Mouse (Mus musculus) intestine, embryonic 14.5 days (tissue): ENCODE measurements around the gene Cavin1. TPM values are rescaled to one million over a fixed set of nuclear protein-coding genes. Genes with fewer than 3 reads are reported as not detected.
A peak's percentile ranks its signal among the peaks of the same experiment; 100 is the strongest.
"Not testable (repeated sequence)": the region's sequence is repeated elsewhere in the genome, so short reads cannot be mapped to it uniquely, and the experiment has no call there.

Experiments
- ATAC-seq: fragments of 200-750 bp; cut with Nextera tagmentation; replicated peaks from 2 replicates; pipeline ENCODE4 v1.8.0; 2017; ENCODE audit warnings: low read depth, moderate number of reproducible peaks, moderate TSS enrichment, moderate library complexity; ENCODE audit not compliant: low FRiP score, low TSS enrichment
- DNase-seq: peaks from one replicate; pipeline ENCODE4 v3.0.0-alpha.2; 2018; ENCODE audit warnings: low spot score
- H3K27ac ChIP-seq: fragments of 300-500 bp; sonication (generic); 2 replicates; pipeline ENCODE4 v1.5.1; 2014; ENCODE audit warnings: low read depth, mild to moderate bottlenecking, control low read depth
- H3K27me3 ChIP-seq: fragments of 300-500 bp; sonication (generic); replicated peaks from 2 replicates; pipeline ENCODE4 v1.6.1; 2014; ENCODE audit warnings: low read length, control low read depth; ENCODE audit not compliant: control insufficient read depth, insufficient read depth
- H3K36me3 ChIP-seq: fragments of 300-500 bp; sonication (generic); 2 replicates; pipeline ENCODE4 v1.6.1; 2014; ENCODE audit warnings: low read length, control low read depth; ENCODE audit not compliant: control insufficient read depth, insufficient read depth
- H3K4me1 ChIP-seq: fragments of 300-500 bp; sonication (generic); replicated peaks from 2 replicates; pipeline ENCODE4 v1.6.1; 2014; ENCODE audit warnings: low read length, control low read depth, mixed read lengths; ENCODE audit not compliant: control insufficient read depth, insufficient read depth
- H3K4me2 ChIP-seq: fragments of 300-500 bp; sonication (generic); 2 replicates; pipeline ENCODE4 v1.6.1; 2014; ENCODE audit warnings: low read length
- H3K4me3 ChIP-seq: fragments of 300-500 bp; sonication (generic); 2 replicates; pipeline ENCODE4 v1.5.1; 2014; ENCODE audit warnings: low read depth, low read length, control low read depth, mixed read lengths
- H3K9ac ChIP-seq: fragments of 300-500 bp; sonication (generic); 2 replicates; pipeline ENCODE4 v1.6.1; 2014; ENCODE audit warnings: mild to moderate bottlenecking, low read length
- H3K9me3 ChIP-seq: fragments of 300-500 bp; sonication (generic); 2 replicates; pipeline ENCODE4 v1.6.1; 2016; ENCODE audit warnings: low read length, control low read depth; ENCODE audit not compliant: control insufficient read depth
- WGBS: fragments of 180-500 bp; shearing (Covaris S2); extraction: QIAGEN DNeasy Blood & Tissue Kit; methylation state at CpG from one replicate; pipeline ENCODE4 v1.1.7; 2014; 5-methylcytosine and 5-hydroxymethylcytosine counted together
- polyA plus RNA-seq: library from polyadenylated mRNA; unstranded; fragments of >200 nt; fragmentation: Nextera tagmentation; extraction: Ambion mirVana; gene quantifications from 2 replicates; pipeline ENCODE4 v1.2.1, GENCODE M21; 2014

Cavin1 gene
- polyA plus RNA-seq = 99.3 and 102 TPM in 2 replicates

DNA sequence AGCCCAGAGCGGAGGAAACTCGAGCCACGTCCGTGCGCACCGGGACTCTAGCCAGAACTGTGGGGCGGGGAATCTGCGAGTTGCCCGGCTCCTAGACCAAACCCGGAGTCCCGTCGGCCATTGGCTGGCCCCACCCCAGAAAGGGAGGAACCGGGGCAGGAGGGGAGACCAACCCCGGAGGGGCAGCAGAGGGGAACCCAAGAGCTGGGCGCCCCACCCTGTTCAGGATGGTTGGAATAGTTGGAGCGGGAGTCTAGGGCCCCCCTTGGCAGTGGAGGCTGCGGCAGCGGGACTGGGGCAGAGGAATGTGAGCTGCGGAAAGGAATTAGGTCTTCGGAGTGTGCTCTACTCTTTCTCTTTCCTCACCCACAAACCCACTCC, at the start of gene Cavin1:
Gene Cavin1 (minus strand): TSS at position 331 of the 381 bp plus-strand sequence.
- H3K4me3 ChIP-seq = peak within 1 kb of the TSS; percentile 66
- H3K36me3 ChIP-seq = no peaks in the 10 kb centered on the region
- no peaks in the 10 kb centered on the region for H3K9me3 ChIP-seq
- peak; percentile 88 for DNase-seq
- H3K27me3 ChIP-seq = peaks cover 14% of the 10 kb centered on the region
- peak; percentile 84 for ATAC-seq
- under 1% methylated on average over 20 of the region's 20 CpGs for WGBS
- peak within 1 kb of the TSS; percentile 86 for H3K27ac ChIP-seq
- H3K9ac ChIP-seq = peak within 1 kb of the TSS; percentile 66
- peak within 1 kb of the TSS; percentile 72 for H3K4me2 ChIP-seq
- peaks cover 21% of the 10 kb centered on the region for H3K4me1 ChIP-seq

DNA sequence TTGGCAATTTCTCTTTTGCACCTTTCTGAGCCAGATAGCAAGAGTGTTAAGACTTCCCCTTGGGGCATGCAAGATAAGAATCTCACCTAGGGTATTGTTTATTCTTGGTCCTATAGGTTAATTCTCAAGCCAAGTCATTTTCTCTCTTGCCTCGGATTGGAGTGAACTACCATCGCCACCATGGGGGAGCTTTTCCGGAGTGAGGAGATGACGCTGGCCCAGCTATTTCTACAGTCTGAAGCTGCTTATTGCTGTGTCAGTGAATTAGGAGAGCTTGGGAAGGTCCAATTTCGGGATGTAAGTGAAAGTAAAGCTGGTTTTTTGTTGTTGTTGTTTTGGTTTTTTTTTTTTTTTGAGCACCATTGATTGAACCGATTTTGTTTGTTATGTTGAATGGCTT, 41.0 kb upstream of the Cavin1 start:
- no peak overlapping the region for H3K4me2 ChIP-seq
- no peak overlapping the region for H3K9ac ChIP-seq
- H3K36me3 ChIP-seq = peaks cover 20% of the 10 kb centered on the region
- no peaks in the 10 kb centered on the region for H3K9me3 ChIP-seq
- ATAC-seq (no peak), DNase-seq (no peak)
- WGBS = 83% methylated on average over 6 of the region's 6 CpGs
- H3K4me3 ChIP-seq = no peak overlapping the region
- no peaks in the 10 kb centered on the region for H3K27me3 ChIP-seq
- peaks cover 10% of the 10 kb centered on the region; the same call in 1 of the 2 replicates for H3K4me1 ChIP-seq
- H3K27ac ChIP-seq = no peak overlapping the region

DNA sequence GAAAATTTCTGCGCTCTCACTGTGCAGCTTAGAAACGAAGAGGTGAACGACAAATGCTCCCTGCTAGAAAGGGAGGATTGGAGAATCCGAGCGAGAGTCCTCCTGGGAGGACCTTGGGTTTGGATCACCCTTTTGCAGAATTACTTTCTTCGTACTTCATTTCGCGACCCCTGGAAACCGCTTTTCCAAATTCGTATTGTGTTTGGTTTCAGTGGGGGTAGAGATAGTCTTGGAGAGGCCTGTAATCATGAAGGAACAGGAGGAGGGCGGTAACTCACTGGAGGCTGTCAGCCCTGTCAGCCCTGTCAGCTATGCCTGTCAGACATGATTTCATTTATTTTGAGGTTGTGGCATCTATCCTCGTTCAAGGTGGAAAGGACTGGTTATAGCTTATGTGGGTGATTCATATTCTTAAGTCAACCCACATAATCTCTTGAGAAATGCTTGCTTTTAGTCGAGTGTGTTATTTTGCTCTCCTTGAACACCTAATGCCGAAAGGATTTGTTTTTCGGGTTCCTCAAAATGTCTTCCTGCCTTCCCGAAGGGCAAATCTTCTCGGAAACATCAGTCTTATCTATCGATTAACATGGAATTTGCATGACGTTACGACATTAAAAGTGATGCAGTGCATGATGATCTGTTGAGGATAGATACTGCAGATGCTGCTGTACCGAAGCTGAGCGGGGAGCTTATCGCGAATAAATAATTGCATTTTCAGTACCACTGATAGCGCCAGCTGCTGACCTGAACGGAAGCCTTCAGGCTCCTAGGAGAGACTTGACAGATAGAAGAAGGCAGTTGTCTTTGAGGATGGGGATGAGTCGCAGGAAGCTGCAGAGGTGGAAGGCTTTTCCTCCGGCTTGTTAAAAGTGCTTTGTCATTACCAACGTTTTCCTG, 39.4 kb upstream of the Cavin1 start:
- peak overlapping the region; percentile 74 for H3K4me3 ChIP-seq
- no peaks in the 10 kb centered on the region for H3K27me3 ChIP-seq
- no peaks in the 10 kb centered on the region for H3K9me3 ChIP-seq
- DNase-seq (peak; percentile 61), ATAC-seq (no peak)
- peak overlapping the region; percentile 75 for H3K4me2 ChIP-seq
- peak overlapping the region; percentile 47; the same call in 1 of the 2 replicates for H3K27ac ChIP-seq
- 6% methylated on average over 29 of the region's 29 CpGs for WGBS
- peaks cover 20% of the 10 kb centered on the region for H3K36me3 ChIP-seq
- H3K4me1 ChIP-seq = peaks cover 10% of the 10 kb centered on the region; the same call in 1 of the 2 replicates
- H3K9ac ChIP-seq = peak overlapping the region; percentile 67

DNA sequence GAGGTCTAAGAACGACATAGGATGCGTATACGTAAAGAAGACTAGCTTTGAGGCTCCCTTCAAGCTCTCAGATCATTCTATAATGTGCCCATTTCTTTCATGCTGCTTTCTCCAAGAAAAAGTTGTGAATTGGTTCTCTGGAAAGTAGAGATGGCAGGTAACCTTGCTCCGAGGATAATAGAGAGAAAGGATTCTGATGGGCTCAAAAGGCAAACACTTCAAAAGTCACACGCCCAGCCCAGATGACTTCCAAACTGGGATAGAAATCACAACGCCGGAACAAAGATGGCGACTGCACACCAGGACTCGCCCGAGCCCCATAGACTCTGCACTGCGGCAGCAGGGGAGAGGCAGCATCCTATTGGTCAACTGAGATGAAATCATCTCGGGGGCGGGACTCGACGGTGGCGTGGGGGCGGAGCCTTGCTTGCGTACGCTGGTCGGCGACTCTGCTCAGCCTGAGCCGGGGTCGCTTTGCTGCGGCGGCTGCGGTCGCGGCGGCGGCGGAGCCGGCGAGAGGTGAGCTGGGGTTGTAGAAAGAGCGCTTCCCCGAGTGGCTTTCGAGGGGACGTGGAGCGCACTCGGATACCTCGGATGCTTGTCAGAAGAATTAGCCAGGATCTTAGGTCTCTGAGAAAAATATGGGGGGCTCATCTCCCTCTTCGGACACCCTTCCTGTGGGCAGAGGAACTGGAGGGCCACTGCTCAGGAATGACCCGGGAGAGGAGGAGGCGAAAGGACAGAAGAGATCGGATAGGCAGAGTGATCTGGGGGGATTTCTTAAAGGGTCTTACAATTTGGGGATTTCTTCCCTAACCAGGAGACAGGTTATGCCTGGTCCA, 38.6 kb upstream of the Cavin1 start, which contains the start of gene Atp6v0a1:
Gene Atp6v0a1 (plus strand): TSS at position 407 of the 842 bp plus-strand sequence.
- DNase-seq (peak; percentile 97), ATAC-seq (peak; percentile 100)
- peaks cover 15% of the 10 kb centered on the region for H3K36me3 ChIP-seq
- no peaks in the 10 kb centered on the region for H3K9me3 ChIP-seq
- under 1% methylated on average over 44 of the region's 44 CpGs for WGBS
- H3K4me1 ChIP-seq = peaks cover 10% of the 10 kb centered on the region; the same call in 1 of the 2 replicates
- peak within 1 kb of the TSS; percentile 67 for H3K9ac ChIP-seq
- H3K4me2 ChIP-seq = peak within 1 kb of the TSS; percentile 75
- no peaks in the 10 kb centered on the region for H3K27me3 ChIP-seq
- H3K27ac ChIP-seq = peak within 1 kb of the TSS; percentile 86
- peak within 1 kb of the TSS; percentile 74 for H3K4me3 ChIP-seq

DNA sequence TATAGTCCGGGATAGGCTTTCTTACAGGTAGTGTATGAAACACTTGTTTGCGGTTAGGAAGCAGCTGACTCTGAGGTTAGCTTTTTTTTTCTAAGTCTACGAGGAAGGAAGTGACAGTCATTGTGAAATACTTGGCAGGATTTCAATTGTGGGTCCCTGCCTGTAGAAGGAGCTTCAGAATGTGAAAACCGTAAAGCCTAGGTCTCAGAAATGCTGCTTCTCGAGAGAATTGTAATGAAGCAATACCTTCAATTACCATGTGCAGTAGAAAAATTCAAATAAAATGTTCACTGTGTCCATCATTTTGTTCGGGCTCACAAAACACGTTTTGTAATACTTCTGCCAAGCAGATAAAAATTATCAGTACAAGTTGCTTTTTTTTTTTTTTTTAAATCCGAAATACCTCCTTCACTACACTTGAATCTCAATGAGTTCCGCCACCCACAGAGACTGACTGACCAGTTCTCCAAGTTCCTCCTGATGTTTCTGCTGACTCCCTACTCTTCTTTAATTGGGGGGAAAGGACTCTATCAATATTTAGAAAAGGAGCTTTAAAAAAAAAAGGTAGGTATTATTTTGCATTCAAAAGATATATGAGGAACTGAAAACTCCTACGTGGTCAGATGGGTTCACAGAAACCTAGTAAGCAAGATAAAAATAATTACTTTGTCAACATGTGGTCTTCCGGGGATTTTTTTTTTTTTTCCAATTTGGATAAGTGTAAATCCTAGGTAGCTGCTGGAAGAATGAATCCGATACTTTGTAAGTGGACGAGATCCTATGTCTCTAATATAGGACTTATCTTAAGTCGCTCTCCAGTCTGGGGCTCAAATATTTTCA, 37.7 kb upstream of the Cavin1 start:
- no peak for ATAC-seq

DNA sequence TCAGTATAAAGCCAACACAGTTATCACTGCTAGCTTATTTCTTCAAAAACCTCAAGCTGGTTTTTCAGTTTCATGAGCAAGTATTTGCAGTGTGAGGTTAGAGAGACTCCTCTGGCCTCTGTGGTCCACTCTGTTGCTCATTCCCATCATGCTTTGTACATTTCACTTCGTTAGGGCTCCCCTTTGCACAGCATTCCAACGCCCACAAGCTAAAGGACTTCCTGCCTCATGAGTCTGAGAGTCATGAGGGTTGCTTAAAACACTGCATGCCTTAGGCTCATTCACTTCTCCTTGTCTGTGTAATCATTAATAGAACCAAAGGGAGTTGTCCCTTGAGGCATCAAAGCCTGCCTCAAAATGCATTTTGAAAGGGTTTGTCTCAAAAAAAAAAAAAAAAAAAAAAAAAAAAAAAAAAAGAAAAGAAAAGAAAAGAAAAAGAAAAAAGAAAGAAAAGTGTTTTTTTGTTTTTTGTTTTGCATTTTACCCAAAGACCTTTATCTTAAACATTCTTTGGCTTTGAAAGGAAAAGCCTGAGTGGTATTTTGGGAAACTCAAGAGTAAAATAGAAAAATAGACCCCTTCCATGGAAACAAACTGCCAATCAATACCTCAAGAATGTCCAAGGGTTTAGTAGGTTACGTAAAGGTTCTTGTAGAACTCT, 32.5 kb upstream of the Cavin1 start:
- ATAC-seq = no peak
- DNase-seq = no peak
- no peak overlapping the region for H3K27ac ChIP-seq
- 39% methylated on average over 3 of the region's 3 CpGs for WGBS
- H3K4me1 ChIP-seq = no peaks in the 10 kb centered on the region
- H3K36me3 ChIP-seq = no peaks in the 10 kb centered on the region
- no peak overlapping the region for H3K4me3 ChIP-seq
- no peak overlapping the region for H3K9ac ChIP-seq
- no peak overlapping the region for H3K4me2 ChIP-seq
- no peaks in the 10 kb centered on the region for H3K27me3 ChIP-seq
- H3K9me3 ChIP-seq = no peaks in the 10 kb centered on the region

More for the DNA sequence above, 37.7 kb upstream of the Cavin1 start:
- whole genome bisulfite sequencing = 53% methylated on average over 14 of the region's 14 CpGs
- Histone ChIP-seq H3K4me3 (peak overlapping the region; percentile 74), H3K4me2 (peak overlapping the region; percentile 75), H3K36me3 (peaks cover 9% of the 10 kb centered on the region), H3K9ac (peak overlapping the region; percentile 49), H3K27me3 (no peaks in the 10 kb centered on the region), H3K9me3 (no peaks in the 10 kb centered on the region), H3K27ac (peak overlapping the region; percentile 86), H3K4me1 (peaks cover 10% of the 10 kb centered on the region; the same call in 1 of the 2 replicates)
- no peak for DNase-seq

DNA sequence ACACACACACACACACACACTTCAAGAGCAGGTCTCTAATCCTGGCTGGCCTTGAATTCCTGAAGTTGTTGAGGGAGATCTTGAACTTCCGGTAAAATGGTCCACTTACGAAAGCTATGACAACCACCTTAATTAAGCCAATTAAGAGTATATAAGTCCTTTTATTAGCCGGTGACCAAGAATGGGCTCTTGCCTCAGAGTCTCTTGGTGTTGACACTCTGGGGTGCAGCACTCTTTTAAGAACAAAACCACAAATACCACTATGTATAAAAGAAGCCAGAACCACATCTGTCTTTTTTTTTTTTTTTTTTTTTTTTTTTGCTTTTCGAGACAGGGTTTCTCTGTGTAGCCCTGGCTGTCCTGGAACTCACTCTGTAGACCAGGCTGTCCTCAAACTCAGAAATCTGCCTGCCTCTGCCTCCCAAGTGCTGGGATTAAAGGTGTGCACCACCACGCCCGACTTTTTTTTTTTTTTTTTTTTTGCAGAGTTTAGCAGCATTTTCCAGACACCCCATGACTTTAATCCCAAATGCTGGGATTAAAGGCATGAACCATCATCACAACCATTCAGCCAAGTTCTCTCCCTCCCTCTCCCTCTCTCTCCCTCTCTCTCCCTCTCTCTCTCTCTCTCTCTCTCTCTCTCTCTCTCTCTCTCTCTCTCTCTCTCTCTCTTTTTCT, 31.3 kb upstream of the Cavin1 start:
- WGBS = 86% methylated on average over 4 of the region's 6 CpGs
- not testable (repeated sequence) for H3K4me2 ChIP-seq, H3K27ac ChIP-seq, H3K9me3 ChIP-seq, H3K4me1 ChIP-seq, H3K27me3 ChIP-seq, H3K4me3 ChIP-seq, ATAC-seq, H3K9ac ChIP-seq, DNase-seq, H3K36me3 ChIP-seq
